Mouse (Mus musculus) ovary, postnatal 36 days (tissue): Measurements from ENCODE around the gene Tmed8.
"Not testable (repeated sequence)": the region's sequence is repeated elsewhere in the genome, so short reads cannot be mapped to it uniquely, and the experiment has no call there.

Source experiments
- DNase-seq: peaks from one replicate; pipeline ENCODE4 v3.0.0; 2022; ENCODE audit warnings: low spot score, mixed read lengths

The Tmed8 gene

DNA sequence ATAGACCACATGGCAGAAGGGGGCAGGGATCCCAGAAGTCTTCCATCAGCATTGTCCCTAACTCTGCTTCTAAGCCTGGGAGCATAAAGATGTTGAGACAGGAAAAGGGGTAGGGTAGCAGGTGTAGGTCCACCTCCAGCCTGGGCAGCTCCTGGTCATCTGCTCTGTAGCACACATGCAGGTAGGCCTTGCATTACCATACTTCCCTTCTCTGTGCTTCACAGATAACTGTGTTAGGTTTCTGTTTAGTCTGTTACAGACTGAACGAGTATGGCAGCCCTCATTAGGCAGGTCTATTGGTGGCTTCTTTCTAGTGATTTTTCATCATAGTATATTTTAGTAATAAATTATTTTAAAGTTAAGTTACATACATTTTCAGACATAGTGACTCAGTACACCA lies 39.9 kb downstream of the Tmed8 start:
- no peak for DNase-seq

DNA sequence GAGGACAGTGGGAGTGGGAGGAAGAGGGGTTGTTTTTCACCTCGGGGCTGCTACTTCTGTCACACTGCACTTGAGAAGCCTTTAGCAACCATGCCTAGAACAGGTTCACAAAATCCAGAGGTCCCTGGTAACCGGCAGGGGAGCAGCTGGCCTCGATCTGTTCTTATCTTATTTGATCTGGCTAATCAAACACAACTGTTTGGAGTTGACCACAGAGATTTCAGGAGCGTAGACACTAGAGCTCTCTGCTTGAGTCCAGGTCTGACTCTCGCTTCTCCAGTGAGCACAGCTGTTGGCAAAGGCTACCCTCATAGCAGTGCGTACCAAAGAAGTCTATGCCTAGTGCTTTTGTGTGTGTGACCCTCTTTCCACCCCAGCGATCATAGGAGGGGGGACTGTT lies 42.2 kb downstream of the Tmed8 start:
- no peak for DNase-seq

DNA sequence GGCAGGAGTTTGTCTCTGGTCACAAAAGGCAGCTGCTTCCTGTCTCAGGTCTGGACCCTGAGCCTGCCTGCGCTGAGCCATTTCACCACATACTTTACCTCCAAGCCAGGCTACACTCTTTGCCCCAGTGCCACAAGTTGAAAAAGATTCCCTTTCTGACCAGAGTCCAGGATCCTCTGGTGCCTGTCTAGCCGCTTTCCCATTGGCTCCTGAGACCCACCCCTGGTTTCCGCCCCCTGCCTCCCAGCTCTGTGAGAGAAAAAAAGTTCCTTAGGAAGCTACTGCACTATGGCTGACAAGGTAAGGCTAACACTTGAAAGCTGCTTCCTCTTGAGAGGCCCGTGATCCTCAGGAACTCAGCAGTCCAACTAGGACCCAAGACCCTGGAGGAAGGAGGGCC lies 42.9 kb downstream of the Tmed8 start:
- DNase-seq = no peak

DNA sequence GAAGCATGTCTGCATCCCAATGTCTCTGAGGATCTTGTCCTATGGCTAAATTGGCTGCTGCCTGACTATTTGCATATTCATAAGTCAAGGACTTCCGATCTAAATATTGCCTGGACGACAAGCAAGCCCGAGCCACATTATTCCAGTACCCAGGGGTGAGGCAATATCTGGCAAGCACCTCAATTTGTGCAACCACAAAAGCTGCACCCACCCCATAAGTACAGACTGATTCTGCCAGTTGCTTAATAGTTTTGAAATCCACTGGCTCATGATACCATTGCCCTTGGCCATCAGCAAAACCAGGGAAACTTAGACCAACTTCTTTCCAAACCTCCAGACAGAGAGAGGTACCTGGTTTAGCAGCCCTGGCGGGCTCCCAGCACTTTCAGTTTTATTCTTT lies 45.8 kb downstream of the Tmed8 start:
- not testable (repeated sequence) for DNase-seq

DNA sequence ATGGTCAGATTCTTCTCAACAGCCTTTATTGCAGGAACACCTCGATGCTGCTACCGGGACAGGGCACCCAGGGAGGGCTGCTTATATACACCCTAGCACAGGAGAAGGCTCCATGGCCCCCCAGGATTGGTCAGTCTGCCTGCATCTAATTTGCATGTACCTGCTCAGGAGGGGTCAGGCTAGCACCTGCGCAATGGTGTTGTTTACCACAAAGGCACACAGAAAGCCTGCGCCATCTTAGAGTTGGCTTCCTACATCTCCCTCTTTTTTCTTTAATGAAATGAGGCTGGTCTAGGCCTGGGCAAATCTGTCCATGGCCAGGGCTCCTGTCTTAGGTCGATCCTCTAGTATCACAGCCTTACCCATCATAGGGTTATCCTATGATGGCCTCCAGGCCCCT lies 50.8 kb downstream of the Tmed8 start:
- DNase-seq = no peak

DNA sequence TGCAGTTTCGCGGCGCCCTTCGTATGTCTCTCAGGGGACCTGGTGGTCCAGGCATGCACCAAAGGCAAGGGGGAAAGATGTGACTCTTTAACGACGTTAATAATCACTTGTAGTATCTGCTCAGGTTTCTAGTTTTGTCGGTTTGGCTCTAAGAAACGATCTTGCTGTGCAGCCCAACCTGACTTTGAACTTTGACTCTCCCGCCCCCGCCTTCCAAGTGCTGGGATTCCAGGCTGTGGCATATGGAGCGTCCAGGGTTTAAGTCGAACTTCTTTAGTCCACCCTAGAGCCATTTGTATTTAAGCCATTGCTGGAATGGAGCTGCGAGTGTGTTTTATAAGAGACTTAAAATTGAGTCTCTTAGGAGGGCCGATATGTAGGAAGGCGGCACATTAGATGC lies 52.1 kb downstream of the Tmed8 start:
- no peak for DNase-seq

DNA sequence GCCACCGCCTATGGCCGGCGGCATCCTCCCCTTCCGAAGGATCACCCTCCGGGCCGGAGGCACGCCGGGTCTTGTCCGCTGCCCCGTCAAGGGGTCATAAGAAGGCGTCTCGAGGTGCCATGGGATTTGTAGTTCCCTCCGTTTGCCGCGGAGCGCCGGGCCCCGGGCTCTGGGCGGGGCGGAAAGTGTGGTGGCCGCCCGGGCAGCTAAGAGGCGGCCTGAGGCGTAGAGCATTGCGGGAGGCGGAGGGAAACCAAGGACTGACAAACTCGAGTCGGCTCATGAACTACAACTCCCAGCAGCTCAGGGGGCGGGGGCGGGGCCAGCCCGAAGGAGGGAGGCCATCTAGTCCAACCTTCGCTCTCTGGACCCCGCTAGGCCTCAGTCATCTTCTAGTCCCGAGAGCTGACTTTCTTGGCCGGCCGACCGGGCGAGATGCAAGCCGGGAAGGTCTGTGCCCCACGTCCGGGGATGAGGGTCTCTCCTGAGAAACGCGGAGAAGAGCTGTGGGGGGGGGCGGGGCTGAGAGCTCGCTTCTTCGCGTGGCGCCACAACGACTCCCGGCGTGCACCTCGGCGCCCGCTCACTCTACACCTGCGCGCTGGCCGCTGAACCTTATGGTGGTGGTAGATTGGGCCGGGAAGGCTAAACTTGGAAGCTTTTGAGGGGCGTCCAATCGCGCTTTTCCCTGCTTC lies 52.7 kb downstream of the Tmed8 start, which contains the start of gene Pomt2:
Gene Pomt2 (minus strand): TSS at position 574 of the 695 bp plus-strand sequence.
- DNase-seq = peak; percentile 93

DNA sequence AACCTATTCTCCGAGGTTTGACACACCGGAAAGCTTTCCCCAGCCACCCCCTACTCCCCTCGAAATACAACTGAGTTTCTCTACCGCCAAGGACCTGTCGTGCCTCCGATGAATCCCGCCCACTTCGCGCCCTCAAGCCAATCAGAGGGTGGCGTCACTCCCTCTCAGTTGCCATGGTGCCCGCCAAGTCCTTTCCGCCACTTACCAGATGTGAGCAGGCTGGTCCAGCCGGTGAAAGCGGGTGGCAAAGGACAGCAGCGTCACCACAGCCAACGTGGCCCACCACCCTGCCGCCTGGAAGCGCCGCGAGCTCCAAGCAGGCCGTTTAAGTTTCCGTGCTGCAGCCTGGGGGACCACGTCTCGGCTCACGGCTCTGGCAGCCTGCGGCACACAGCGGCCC lies 53.3 kb downstream of the Tmed8 start, which contains the start of gene Gstz1:
Gene Gstz1 (plus strand): TSS at position 200 of the 400 bp plus-strand sequence.
- DNase-seq = peak; percentile 85

DNA sequence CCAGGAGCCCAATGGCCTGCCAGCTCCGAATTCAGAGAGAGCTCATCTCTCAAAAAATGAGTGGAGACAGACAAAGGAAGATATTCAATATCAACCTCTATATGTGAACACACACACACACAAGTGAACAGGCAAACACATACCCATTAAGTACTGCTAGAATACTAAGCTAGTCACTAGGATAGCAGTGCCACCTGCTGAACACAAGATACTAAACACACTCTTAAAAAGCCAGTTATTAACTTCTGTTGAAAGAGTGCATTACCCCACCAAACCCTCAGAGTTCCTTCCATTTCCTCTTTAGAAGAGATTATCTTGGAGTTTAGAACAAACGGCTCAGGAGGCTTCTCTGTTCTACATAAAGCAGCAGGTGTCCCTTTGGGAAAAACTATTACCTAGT lies 58.1 kb downstream of the Tmed8 start:
- no peak for DNase-seq

DNA sequence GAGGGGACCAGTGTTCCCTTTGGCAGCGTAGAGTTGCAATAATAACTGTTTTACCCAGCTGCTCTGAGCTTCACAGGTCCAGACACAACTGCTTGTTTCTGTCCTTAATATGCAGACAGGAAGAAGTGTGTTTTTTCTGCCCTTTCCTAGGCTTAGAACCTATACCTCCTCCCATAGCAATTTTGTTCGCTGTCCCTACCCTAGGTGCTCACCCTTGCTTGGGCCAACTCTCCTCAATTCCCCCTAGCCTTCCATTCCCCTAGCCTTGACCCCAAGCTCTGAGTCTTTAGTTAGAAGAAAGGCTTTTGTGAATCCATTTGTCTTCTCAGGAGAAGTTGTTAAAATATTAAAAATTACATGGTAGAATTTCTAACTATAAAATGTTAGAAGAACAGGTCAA lies 61.5 kb downstream of the Tmed8 start:
- no peak for DNase-seq

DNA sequence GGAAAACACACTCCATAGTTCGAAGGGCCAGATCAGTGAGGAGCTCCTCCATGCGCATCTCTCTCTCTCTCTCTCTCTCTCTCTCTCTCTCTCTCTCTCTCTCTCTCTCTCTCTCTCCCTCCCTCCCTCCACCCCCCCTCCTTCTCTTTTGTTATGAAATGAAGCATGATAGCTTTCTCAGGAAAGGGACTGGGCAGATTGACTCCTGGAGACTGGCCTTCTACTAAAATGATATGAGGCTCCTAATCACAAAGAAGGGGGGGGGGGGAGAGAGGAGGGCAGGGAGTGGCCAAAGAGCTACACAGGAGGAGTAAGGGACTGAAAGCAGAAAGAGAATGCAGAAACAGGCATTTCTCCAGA lies 61.9 kb downstream of the Tmed8 start:
- DNase-seq = no peak

DNA sequence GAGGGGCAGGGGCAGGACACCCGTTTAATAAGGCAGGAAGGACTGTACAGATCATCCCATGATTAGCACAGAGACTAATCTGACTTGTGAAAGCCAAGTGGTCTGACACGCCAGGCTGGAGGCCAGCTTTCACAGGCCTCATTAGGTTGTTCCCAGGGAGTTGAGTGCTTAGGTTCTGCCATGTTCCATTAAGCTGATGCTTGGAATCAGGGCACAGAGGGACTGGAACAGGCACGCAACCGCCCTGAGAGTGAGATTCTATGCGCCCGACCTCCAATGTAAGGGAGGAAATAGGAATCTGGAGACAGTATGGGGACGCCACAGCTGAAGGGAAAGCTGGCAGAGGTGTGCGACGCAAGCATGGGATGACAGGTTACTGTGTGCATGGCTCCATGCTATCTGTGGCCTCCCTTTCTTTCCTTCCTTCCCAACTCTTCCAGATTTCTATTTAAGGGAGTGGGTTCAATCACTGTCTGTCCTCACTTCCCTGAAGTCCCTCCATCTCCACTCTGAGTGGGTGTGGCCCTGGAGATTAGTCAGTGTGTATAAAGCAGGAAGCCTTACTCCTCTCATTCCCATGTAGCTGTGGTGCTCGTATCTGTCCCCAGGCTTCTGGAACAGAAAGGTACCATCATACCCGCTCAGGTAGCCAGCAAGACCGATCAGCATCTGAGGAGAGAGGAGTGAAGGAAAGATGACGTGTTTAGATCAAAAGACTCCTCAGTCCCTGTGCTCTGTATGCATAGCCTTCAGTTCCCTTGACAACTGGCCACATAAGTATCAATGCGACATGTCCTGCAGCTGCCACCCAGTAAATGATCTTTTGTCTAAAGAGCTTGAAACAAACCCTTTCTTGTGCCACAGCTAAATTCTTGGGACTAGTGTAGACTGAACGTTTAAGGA lies 62.6 kb downstream of the Tmed8 start:
- DNase-seq = no peak

DNA sequence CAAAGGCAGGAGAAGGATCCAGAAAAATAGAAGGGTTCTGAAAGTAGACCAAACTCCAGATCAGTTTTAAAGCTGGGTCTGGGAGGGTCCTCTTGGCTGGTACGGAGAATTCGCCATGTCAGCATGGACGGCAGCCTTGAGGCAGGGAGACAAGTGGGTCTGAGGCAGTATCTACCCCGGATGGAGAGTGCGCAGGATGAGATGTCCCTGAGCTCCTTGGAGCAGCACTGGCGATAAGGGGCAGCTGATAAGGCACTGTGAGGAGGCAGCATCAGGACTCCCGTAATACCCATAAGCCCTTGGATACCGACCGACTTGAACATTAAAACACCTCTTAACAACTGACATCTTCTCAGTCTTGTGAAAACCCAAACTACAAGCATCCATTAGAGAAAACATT lies 67.5 kb downstream of the Tmed8 start:
- no peak for DNase-seq

DNA sequence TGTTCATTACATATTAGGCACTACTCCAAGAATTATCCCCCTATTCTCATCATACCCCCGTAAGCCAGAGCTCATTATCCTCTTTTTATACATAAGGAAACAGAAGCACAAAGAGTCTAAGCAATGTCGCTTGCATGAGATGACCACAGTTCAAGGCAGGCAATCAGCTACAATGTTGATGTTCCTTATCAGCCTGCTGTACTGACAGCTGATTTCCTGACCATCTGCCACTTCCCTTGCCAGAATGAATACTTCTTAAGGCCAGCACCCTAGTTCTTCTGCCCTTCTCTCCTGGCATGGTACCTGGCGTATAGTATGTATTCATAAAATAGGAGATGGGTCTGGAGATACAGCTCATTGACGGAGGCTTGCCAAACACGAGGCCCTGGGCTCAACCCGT lies 68.0 kb downstream of the Tmed8 start:
- no peak for DNase-seq

DNA sequence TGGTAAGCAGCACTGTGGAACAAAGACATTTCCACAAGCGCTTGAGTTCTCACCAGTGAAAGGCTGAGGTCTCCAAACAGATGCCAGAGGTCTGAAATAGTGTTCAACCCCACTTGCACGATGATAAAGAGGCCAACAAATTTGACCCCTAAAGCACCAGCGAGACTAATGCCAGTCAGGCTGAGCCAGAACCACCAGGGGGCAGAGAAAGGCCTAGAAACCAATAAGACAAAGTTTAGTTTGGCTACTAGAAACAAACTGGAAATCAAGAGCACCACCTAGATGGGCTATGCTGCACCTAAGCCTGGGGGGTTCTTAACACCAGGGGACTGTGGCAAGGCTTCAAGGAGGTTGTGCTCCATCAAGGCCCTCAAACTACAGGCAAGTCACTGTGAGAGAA lies 68.6 kb downstream of the Tmed8 start:
- DNase-seq = peak; percentile 21

DNA sequence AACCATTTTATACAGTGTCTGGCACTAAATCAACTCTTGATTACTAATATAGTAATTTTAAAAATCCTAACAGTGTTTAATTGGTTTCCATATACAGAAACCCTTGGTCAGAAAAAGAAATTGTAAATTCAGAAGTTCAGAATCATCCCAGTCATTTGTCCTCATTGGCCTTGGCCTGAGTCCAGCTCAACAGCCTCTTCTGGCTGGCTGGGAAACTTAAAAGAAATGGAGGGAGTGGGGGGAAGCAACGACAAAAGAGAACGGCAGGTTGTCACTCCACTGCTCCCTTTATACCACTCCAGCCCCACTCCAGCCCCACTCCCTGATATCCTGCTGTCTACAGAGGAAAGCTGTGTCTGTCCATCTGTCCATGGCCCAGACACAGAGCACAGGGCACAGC lies 69.1 kb downstream of the Tmed8 start:
- DNase-seq = no peak

DNA sequence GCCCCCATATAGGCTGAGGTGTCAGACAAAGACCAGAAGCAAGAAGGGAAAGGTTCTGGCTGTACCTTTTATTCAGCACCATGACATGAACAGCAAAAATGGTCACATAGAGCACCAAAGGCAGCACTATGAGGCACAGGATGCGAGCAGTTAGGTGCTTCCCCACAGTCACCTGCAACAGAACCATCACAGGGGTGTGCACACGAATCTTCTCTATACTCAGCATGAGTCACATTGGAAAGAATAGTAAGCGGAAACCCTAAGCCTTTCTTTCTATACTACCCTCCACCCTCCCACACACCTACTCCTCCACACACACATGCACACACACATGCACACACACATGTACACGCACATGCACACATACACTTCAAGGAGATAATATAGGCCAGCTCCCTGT lies 70.0 kb downstream of the Tmed8 start:
- no peak for DNase-seq

DNA sequence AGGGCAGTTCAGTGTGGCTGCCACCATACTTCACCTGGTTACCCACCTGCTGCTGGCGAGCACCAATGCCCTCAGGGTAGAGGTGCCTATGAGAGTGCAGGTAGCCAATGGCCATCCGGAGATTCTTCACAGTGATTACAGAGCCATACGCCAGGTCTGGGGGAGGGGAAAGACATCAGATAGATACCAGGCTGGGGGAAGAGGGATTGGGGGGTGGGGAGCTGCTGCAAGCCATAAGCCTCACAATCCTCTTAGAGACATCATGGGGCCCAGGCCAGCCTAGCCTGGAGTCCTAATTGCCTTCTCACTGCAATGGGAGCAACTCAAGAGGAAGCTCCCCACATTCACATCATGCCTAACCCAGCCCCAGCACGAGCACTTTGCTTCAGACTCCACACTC lies 73.0 kb downstream of the Tmed8 start:
- no peak for DNase-seq

DNA sequence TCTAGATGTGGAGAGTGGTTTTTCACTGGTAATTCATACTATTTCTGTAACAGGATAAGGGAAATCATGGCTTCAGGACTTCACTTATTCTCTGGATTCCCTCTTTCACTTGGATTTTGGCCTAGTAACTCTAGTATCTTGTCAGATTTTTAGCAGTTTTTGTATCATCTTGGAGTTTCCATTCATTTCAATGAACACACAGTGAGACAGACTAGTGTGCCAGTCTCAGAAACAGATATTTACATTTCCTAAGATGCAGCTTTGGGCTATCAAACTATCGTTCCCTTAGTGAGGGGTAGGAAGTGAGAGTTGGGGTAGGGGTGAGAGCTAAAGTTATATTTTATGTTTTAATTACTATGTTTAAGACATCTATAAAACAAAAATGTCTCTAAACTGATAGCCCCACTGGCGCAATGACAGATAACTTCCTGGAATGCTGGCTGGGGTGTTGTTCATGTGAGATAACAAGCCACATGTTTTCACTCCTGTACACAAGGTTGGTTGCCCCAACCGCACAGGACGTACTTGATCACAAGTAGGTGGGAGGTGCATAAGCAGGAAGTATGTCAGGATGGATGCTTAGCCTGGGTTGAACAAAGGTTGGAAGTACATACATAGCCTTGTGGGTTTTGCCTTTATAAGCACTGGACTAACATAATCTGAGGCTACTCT lies 78.2 kb downstream of the Tmed8 start:
- no peak for DNase-seq
